Mouse (Mus musculus) CH12F3 (cell line): ENCODE results near the gene Ubald2.

Source experiments
- in situ Hi-C: fragments of 300-500 bp; cut with MboI; formaldehyde crosslinking; loops from 2 replicates; pipeline ENCODE4 v1.14.3; 2020; ENCODE audit warnings: low sequenced_read_pairs

Ubald2 gene

GRCm38 (mm10) chr11:116432593-116433355 is 1.1 kb upstream of the Ubald2 start:
- in situ Hi-C loops = no loop called here

GRCm38 (mm10) chr11:116434287-116434966 is 533 bp downstream of the Ubald2 start:
- in situ Hi-C loops = no loop called here

- in situ Hi-C loops = no loop called here
Observed at GRCm38 (mm10) chr11:116434967-116435752, 1.3 kb downstream of the Ubald2 start.

- in situ Hi-C loops = no loop called here
Observed at GRCm38 (mm10) chr11:116435992-116436724, 2.3 kb downstream of the Ubald2 start.

GRCm38 (mm10) chr11:116436725-116437331 is 2.9 kb downstream of the Ubald2 start:
- in situ Hi-C loops = no loop called here

- in situ Hi-C loops = no loop called here
Observed at GRCm38 (mm10) chr11:116437541-116437940, 3.6 kb downstream of the Ubald2 start.

GRCm38 (mm10) chr11:116439269-116440240 is 5.7 kb downstream of the Ubald2 start:
- in situ Hi-C loops = no loop called here

- in situ Hi-C loops = no loop called here
Observed at GRCm38 (mm10) chr11:116440408-116441068, 6.6 kb downstream of the Ubald2 start.

GRCm38 (mm10) chr11:116442129-116442866 is 8.4 kb downstream of the Ubald2 start:
- in situ Hi-C loops = no loop called here

GRCm38 (mm10) chr11:116442867-116443177 is 8.9 kb downstream of the Ubald2 start:
- in situ Hi-C loops = no loop called here

- in situ Hi-C loops = no loop called here
Observed at GRCm38 (mm10) chr11:116443311-116443710, 9.4 kb downstream of the Ubald2 start.

- in situ Hi-C loops = no loop called here
Observed at GRCm38 (mm10) chr11:116443935-116444334, 10.0 kb downstream of the Ubald2 start.

- in situ Hi-C loops = loop anchor here (5.0 kb wide), 1 partner anchor 128 kb away; no protein-coding TSS in a partner anchor
Observed at GRCm38 (mm10) chr11:116445596-116446307, 11.9 kb downstream of the Ubald2 start.

- in situ Hi-C loops = loop anchor here (5.0 kb wide), 1 partner anchor 129 kb away; no protein-coding TSS in a partner anchor
Observed at GRCm38 (mm10) chr11:116446308-116446887, 12.5 kb downstream of the Ubald2 start.

- in situ Hi-C loops = loop anchor here (5.0 kb wide), 1 partner anchor 131 kb away; no protein-coding TSS in a partner anchor
Observed at GRCm38 (mm10) chr11:116447822-116448221, 13.9 kb downstream of the Ubald2 start.

GRCm38 (mm10) chr11:116449341-116449740 is 15.4 kb downstream of the Ubald2 start:
- in situ Hi-C loops = loop anchor here (5.0 kb wide), 1 partner anchor 132 kb away; no protein-coding TSS in a partner anchor

GRCm38 (mm10) chr11:116453889-116454288 is 20.0 kb downstream of the Ubald2 start:
- in situ Hi-C loops = loop anchor here (10.0 kb wide), 1 partner anchor 229 kb away; no protein-coding TSS in a partner anchor
